Mouse (Mus musculus): Measurements from ENCODE around the gene Dop1a. TPM values are rescaled to one million over a fixed set of nuclear protein-coding genes. Genes with fewer than 3 reads are reported as not detected.
A peak's percentile ranks its signal among the peaks of the same experiment; 100 is the strongest.
"Not testable (repeated sequence)": the region's sequence is repeated elsewhere in the genome, so short reads cannot be mapped to it uniquely, and the experiment has no call there.

Dop1a gene
- polyA plus RNA-seq, 1 experiment from 2014 or later = 28.7 TPM

DNA sequence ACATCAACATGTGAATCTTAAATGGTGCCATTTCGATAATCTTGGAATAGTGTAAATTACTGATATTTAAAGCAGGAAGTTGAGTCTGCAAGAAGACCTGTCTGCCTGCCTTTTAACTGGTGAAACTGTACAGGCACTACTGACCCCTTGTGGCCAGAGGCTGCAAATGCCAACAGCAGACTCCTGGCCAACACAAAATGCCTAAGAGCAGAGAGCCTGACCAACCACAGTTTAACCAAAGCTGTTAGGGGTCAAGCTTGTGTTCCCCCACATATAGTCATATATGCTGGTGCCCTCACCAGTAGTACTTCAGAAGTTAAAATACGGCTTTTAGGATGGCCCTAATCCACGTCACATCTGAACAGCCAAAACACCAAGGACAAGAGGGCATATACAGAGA, 116.8 kb downstream of the Dop1a start:
- 49% methylated on average over 3 of the region's 3 CpGs for WGBS
- Histone ChIP-seq H3K27ac (ENCODE audit: low read depth, low read length) (no peak overlapping the region), H3K4me1 (ENCODE audit: control insufficient read depth, insufficient read depth, low read depth, low read length) (no peaks in the 10 kb centered on the region), H3K9ac (ENCODE audit: low read depth, low read length) (no peak overlapping the region), H3K4me3 (ENCODE audit: low read length) (no peak overlapping the region), H3K9me3 (ENCODE audit: control insufficient read depth, low read length) (no peaks in the 10 kb centered on the region), H3K36me3 (ENCODE audit: control insufficient read depth, insufficient read depth, low read length) (no peaks in the 10 kb centered on the region), H3K27me3 (replicated peaks; ENCODE audit: control insufficient read depth, insufficient read depth, low read length) (no peaks in the 10 kb centered on the region), H3K4me2 (ENCODE audit: low read length) (no peak overlapping the region)
- ATAC-seq = peak; percentile 41; the same call in 1 of the 2 replicates

DNA sequence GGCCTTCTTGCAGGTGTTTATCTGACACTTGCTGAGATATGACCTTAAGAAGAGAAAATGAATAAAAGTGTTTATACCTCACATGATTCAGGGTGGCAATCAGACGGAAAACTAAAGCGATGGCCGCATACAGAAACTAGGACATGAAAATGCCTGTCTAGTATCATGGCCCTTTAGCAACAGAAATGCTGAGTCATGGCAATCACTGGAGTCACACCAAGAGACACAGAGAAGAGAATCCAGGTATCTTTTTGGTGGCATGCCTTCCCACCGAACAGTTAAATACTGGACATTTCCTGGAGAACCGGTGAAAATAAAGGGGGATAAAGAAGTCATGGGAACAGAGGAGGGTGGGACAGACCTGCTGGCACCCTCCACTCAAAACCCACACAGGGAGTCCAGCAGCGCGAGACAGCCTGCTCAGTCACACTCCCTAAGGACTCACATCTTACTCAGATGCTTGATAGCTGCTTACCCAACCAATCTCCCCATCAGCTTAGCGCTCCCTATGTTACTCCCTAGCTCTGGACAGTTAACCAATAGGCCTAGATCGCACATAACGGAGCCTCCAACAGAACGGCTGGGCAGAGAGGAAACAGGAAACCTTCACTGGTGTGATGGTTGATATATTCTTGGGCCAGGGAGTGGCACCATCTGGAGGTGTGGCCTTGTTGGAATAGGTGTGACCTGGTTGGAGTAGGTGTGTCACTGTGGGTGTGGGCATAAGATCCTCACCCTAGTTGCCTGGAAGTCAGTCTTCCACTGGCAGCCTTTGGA, 120.3 kb downstream of the Dop1a start:
- 95% methylated on average over 11 of the region's 11 CpGs for WGBS
- Histone ChIP-seq H3K27me3 (replicated peaks; ENCODE audit: control insufficient read depth, insufficient read depth, low read length) (no peaks in the 10 kb centered on the region), H3K4me2 (ENCODE audit: low read length) (no peak overlapping the region), H3K4me3 (ENCODE audit: low read length) (no peak overlapping the region), H3K27ac (ENCODE audit: low read depth, low read length) (no peak overlapping the region), H3K9me3 (ENCODE audit: control insufficient read depth, low read length) (no peaks in the 10 kb centered on the region), H3K9ac (ENCODE audit: low read depth, low read length) (no peak overlapping the region), H3K4me1 (ENCODE audit: control insufficient read depth, insufficient read depth, low read depth, low read length) (no peaks in the 10 kb centered on the region), H3K36me3 (ENCODE audit: control insufficient read depth, insufficient read depth, low read length) (no peaks in the 10 kb centered on the region)
- ATAC-seq = no peak

DNA sequence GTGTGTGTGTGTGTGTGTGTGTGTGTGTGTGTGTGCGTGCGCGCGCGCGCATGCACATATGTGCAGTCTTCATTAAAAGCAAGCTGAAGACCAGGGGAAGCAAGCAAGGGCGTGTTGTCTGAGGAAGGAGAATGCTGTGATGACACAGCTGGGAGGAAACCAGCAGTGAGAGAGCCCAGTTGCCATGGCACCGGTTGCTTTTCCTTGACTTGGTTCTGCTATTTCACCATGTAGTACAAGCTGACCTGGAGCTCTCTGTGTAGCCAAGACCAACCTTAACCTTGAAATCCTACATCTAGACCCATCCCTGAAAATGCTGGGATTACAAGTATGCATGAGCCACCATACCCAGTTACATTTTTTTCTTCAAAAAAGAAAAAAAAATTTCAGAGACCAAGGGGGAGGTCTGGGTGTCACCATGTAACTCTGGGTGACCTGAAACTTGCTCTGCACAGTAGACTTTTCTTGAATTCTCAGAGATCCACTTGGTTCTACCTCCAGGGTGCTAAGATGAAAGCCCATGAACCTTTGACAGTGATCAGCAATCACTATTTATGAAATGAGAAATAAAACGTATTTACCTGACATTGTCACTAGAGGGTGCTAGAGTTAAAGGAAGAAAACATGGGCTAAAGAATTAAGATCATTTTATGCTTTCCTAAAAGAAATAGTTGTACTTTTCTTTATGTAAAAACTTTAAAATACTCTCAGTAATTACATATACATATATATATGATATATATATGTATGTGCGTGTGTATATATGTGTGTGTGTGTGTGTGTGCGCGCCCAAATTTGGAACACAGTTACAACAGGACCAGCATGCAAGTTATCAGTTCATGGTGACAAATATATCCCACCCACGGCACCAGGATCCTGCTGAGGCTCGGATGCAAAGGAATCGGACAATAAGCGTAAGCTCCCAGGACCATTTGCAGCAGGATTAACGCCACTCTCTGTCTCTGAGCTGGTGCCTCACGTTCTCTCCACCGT, 126.0 kb downstream of the Dop1a start:
- H3K4me3 ChIP-seq (ENCODE audit: low read length) = no peak overlapping the region
- peak; percentile 75 for ATAC-seq
- peaks cover under 1% of the 10 kb centered on the region; the same call in 1 of the 2 replicates for H3K36me3 ChIP-seq (ENCODE audit: control insufficient read depth, insufficient read depth, low read length)
- no peaks in the 10 kb centered on the region for H3K27me3 ChIP-seq (replicated peaks; ENCODE audit: control insufficient read depth, insufficient read depth, low read length)
- H3K9ac ChIP-seq (ENCODE audit: low read depth, low read length) = no peak overlapping the region
- 76% methylated on average over 19 of the region's 19 CpGs for WGBS
- H3K4me1 ChIP-seq (ENCODE audit: control insufficient read depth, insufficient read depth, low read depth, low read length) = no peaks in the 10 kb centered on the region
- no peaks in the 10 kb centered on the region for H3K9me3 ChIP-seq (ENCODE audit: control insufficient read depth, low read length)
- no peak overlapping the region for H3K4me2 ChIP-seq (ENCODE audit: low read length)
- H3K27ac ChIP-seq (ENCODE audit: low read depth, low read length) = no peak overlapping the region

- not testable (repeated sequence) for H3K9ac ChIP-seq (ENCODE audit: low read depth, low read length); H3K4me1 ChIP-seq (ENCODE audit: control insufficient read depth, insufficient read depth, low read depth, low read length); H3K27ac ChIP-seq (ENCODE audit: low read depth, low read length); H3K4me2 ChIP-seq (ENCODE audit: low read length); H3K36me3 ChIP-seq (ENCODE audit: control insufficient read depth, insufficient read depth, low read length); H3K9me3 ChIP-seq (ENCODE audit: control insufficient read depth, low read length); H3K27me3 ChIP-seq (replicated peaks; ENCODE audit: control insufficient read depth, insufficient read depth, low read length); H3K4me3 ChIP-seq (ENCODE audit: low read length)
- ATAC-seq = peak; percentile 60
- WGBS = 79% methylated on average over 9 of the region's 10 CpGs
Measured at GRCm38 (mm10) chr9:86594357-86594767, 127.4 kb downstream of the Dop1a start.

DNA sequence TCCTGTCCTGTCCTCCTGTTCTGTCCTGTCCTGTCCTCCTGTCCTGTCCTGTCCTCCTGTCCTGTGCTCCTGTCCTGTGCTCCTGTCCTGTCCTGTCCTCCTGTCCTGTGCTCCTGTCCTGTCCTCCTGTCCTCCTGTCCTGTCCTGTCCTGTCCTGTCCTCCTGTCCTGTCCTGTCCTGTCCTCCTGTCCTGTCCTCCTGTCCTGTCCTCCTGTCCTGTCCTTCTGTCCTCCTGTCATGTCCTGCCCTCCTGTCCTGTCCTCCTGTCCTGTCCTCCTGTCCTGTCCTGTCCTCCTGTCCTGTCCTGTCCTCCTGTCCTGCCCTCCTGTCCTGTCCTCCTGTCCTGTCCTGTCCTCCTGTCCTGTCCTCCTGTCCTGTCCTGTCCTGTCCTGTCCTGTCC, 130.0 kb downstream of the Dop1a start:
- not testable (repeated sequence) for H3K27ac ChIP-seq (ENCODE audit: low read depth, low read length); H3K4me2 ChIP-seq (ENCODE audit: low read length); H3K36me3 ChIP-seq (ENCODE audit: control insufficient read depth, insufficient read depth, low read length); ATAC-seq; H3K27me3 ChIP-seq (replicated peaks; ENCODE audit: control insufficient read depth, insufficient read depth, low read length); H3K4me3 ChIP-seq (ENCODE audit: low read length); H3K9ac ChIP-seq (ENCODE audit: low read depth, low read length); H3K9me3 ChIP-seq (ENCODE audit: control insufficient read depth, low read length); H3K4me1 ChIP-seq (ENCODE audit: control insufficient read depth, insufficient read depth, low read depth, low read length)

- H3K4me2 ChIP-seq (ENCODE audit: low read length) = no peak overlapping the region
- H3K9me3 ChIP-seq (ENCODE audit: control insufficient read depth, low read length) = no peaks in the 10 kb centered on the region
- H3K4me3 ChIP-seq (ENCODE audit: low read length) = no peak overlapping the region
- no peaks in the 10 kb centered on the region for H3K4me1 ChIP-seq (ENCODE audit: control insufficient read depth, insufficient read depth, low read depth, low read length)
- WGBS = 66% methylated on average over 8 of the region's 8 CpGs
- no peak overlapping the region for H3K27ac ChIP-seq (ENCODE audit: low read depth, low read length)
- peaks cover 2% of the 10 kb centered on the region; the same call in 1 of the 2 replicates for H3K36me3 ChIP-seq (ENCODE audit: control insufficient read depth, insufficient read depth, low read length)
- no peaks in the 10 kb centered on the region for H3K27me3 ChIP-seq (replicated peaks; ENCODE audit: control insufficient read depth, insufficient read depth, low read length)
- no peak overlapping the region for H3K9ac ChIP-seq (ENCODE audit: low read depth, low read length)
- no peak for ATAC-seq
Measured at GRCm38 (mm10) chr9:86599723-86600303, 132.9 kb downstream of the Dop1a start.

Other genes starting within 250 kb of the Dop1a start
- gene Ube2cbp, start 2.2 kb upstream of the Dop1a start, polyA plus RNA-seq (2015; fragmentation: Nextera tagmentation; extraction: Ambion mirVana) = 7.0 and 7.4 TPM in 2 replicates
- gene Pgm3, start 104.7 kb downstream of the Dop1a start, polyA plus RNA-seq (2015; fragmentation: Nextera tagmentation; extraction: Ambion mirVana) = 36.1 and 39.8 TPM in 2 replicates
- 37.2 and 48.9 TPM in 2 replicates for gene Rwdd2a, start 104.8 kb downstream of the Dop1a start, polyA plus RNA-seq (2015; fragmentation: Nextera tagmentation; extraction: Ambion mirVana)
- 40.8 and 55.5 TPM in 2 replicates for gene Me1, start 228.8 kb downstream of the Dop1a start, polyA plus RNA-seq (2015; fragmentation: Nextera tagmentation; extraction: Ambion mirVana)